Mouse (Mus musculus): ENCODE results near the gene Hgd. TPM values are rescaled to one million over a fixed set of nuclear protein-coding genes. Genes with fewer than 3 reads are reported as not detected.

The Hgd gene
- 3.6 and 7.2 TPM in 2 replicates for polyA plus RNA-seq (2015; fragmentation: Nextera tagmentation; extraction: Ambion mirVana)

DNA sequence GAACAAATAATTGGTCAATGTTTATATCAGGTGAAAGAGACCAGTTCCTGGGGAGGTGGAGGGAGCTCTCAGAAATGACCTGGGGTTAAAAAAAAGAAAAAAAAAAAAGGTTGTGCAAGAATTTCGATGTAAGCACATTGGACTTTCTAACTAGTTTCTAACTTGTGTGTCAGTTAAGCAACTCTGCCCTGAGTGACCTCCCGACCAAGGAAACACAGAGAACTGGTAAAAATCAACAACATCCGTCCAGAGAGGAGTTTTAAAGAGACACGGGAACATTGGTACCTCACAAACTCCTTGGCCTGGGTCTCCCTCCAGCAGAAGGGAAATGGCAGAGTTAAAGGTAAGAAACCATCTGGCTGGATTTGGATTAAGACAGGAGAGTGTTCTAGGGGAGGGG, at the start of gene Hgd:
Gene Hgd (plus strand): TSS at position 160 of the 400 bp plus-strand sequence.

DNA sequence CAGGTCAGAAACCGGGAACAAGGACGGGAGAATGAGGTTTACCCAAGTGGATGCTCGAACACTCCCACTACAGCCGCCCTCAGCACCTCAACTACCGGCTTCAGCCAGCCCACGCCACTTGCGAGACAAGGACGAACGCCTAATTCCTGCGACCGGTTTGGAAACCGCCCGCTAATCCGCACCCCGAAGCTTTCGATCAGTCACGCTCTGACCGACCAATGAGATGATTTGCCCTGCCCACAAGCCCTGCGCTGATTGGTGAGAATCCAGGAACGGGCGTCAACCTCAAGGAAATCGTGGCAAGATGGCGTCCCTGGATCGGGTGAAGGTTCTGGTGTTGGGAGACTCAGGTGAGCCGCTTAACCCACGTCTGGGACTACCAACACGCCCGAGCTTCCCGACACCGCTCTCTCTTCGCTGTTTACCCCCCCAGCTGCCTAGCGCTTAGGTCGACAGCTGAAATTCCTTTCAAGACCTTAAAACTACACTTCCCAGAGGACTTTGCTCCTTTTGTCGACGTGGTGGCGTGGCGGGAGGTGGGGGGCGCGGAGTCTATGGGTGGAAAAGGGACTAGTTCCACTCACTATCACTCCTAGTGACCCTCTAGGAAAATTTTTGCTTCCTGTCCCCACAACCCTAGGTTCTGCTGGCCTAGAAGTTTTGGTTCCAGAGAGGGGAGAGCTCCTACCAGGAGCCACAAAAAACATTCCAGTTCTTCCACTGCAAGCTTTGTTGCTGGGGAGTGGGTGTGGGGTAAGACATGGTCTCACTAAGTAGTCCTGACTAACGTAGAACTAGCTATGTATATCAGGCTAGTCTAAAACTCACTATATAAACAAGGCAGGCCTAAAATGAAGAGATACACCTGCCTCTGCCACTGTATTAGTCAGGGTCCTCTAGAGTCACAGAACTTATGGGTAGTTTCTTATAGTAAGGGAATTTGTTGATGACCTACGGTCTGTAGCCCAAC, 40.1 kb upstream of the Hgd start, which contains the start of the genes Gtf2e1 and Rabl3:
Gene Gtf2e1 (minus strand): TSS at position 179 of the 970 bp plus-strand sequence.
Gene Rabl3 (plus strand): TSS at position 275 of the 970 bp plus-strand sequence.

DNA sequence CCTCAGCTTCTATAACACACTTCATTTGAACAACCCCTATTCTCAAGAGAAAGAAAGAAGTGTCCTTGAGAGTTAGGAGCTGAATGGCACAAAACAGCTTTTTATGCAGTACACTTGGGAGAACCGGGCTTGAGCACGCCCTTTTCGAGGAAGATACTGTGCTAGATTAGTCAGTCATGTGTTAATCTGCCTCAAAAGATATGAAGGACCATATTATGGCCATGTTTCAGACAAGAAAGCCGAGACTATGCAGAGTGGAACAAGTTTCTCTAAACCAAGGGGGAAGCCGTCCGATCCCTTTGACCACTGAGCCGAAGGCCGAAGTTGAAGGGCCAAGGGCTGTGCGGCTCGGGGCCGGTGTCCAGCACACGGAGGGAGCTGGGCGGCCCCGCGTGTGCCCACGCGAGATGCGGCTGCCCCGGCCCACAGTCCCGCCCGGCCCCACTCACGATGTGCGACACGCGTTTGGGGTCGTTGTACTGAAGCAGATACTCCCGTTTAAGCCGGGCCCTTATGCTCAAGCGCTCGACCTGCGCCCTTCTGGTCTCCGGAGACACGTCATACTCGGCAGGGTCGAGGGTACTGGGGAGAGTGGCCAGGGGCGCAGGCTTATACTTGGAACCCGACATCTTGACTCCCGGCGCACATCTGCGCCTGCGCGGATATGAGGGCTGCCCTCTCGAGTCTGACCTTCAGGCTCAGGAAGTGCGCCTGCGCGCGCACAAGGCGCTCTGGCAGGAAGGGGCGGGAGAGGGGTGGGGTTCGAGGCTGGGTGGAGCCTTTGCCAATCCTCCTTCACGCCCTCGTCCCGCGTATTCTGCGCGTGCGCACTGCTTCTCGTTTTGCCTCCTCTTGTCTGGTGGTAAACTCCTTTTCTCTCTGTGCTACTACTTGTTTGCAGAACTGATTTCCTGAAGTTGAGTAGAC, 74.0 kb downstream of the Hgd start, which contains the start of gene Ndufb4:
Gene Ndufb4 (minus strand): TSS at position 723 of the 927 bp plus-strand sequence.

Other genes starting within 250 kb of the Hgd start
- gene Stxbp5l, start 195.2 kb upstream of the Hgd start, polyA plus RNA-seq (2015; fragmentation: Nextera tagmentation; extraction: Ambion mirVana): 1.1 and 1.7 TPM in 2 replicates
- 10.1 and 14.0 TPM in 2 replicates for gene Gtf2e1, start 40.4 kb upstream of the Hgd start, polyA plus RNA-seq (2015; fragmentation: Nextera tagmentation; extraction: Ambion mirVana)
- gene Rabl3, start 40.3 kb upstream of the Hgd start, polyA plus RNA-seq (2015; fragmentation: Nextera tagmentation; extraction: Ambion mirVana): 8.6 and 11.8 TPM in 2 replicates
- 216 and 340 TPM in 2 replicates for gene Ndufb4, start 74.3 kb downstream of the Hgd start, polyA plus RNA-seq (2015; fragmentation: Nextera tagmentation; extraction: Ambion mirVana)
- 271 and 323 TPM in 2 replicates for gene Fstl1, start 196.7 kb downstream of the Hgd start, polyA plus RNA-seq (2015; fragmentation: Nextera tagmentation; extraction: Ambion mirVana)

Measured in adrenal gland, postnatal 0 days (tissue).